Mouse (Mus musculus) kidney, postnatal 0 days (tissue): ENCODE data around the gene Slc9a9. TPM values are rescaled to one million over a fixed set of nuclear protein-coding genes. Genes with fewer than 3 reads are reported as not detected.

Experiments used
- ATAC-seq: fragments of 200-750 bp; cut with Nextera tagmentation; replicated peaks from 2 replicates; pipeline ENCODE4 v1.8.0; 2017; ENCODE audit warnings: low read depth, moderate number of reproducible peaks, moderate TSS enrichment, moderate library complexity; ENCODE audit not compliant: low FRiP score
- DNase-seq: peaks from one replicate; pipeline ENCODE4 v3.0.0-alpha.2; 2016; ENCODE audit warnings: low spot score
- H3K27ac ChIP-seq: fragments of 300-500 bp; sonication (generic); 2 replicates; pipeline ENCODE4 v1.5.1; 2014; ENCODE audit warnings: mild to moderate bottlenecking
- H3K27me3 ChIP-seq: fragments of 300-500 bp; sonication (generic); 2 replicates; pipeline ENCODE4 v1.6.1; 2014; ENCODE audit warnings: low read length, mixed read lengths; ENCODE audit not compliant: insufficient read depth
- H3K36me3 ChIP-seq: fragments of 300-500 bp; sonication (generic); 2 replicates; pipeline ENCODE4 v1.6.1; 2014; ENCODE audit warnings: low read length, mixed read lengths; ENCODE audit not compliant: insufficient read depth
- H3K4me1 ChIP-seq: fragments of 300-500 bp; sonication (generic); replicated peaks from 2 replicates; pipeline ENCODE4 v1.6.1; 2014; ENCODE audit warnings: antibody characterized with exemption, low read length, mixed read lengths; ENCODE audit not compliant: insufficient read depth
- H3K4me2 ChIP-seq: fragments of 300-500 bp; sonication (generic); 2 replicates; pipeline ENCODE4 v1.6.1; 2014; ENCODE audit warnings: mild to moderate bottlenecking, low read length, moderate library complexity, mixed read lengths
- H3K4me3 ChIP-seq: fragments of 300-500 bp; sonication (generic); replicated peaks from 2 replicates; pipeline ENCODE4 v1.5.1; 2014; ENCODE audit warnings: low read depth, low read length
- H3K9ac ChIP-seq: fragments of 300-500 bp; sonication (generic); 2 replicates; pipeline ENCODE4 v1.6.1; 2014; ENCODE audit warnings: low read depth, low read length
- H3K9me3 ChIP-seq: fragments of 300-500 bp; sonication (generic); replicated peaks from 2 replicates; pipeline ENCODE4 v1.6.1; 2016; ENCODE audit warnings: low read length, inconsistent platforms, mixed read lengths
- CTCF ChIP-seq: IDR thresholded peaks from 2 replicates; pipeline ENCODE4 v1.5.1; 2016; ENCODE audit warnings: antibody characterized with exemption, low read depth, mild to moderate bottlenecking, moderate library complexity
- WGBS: fragments of 180-500 bp; shearing (Covaris S2); extraction: QIAGEN DNeasy Blood & Tissue Kit; methylation state at CpG from one replicate; pipeline ENCODE4 v1.1.7; 2014; 5-methylcytosine and 5-hydroxymethylcytosine counted together
- polyA plus RNA-seq: library from polyadenylated mRNA; unstranded; fragments of >200 nt; fragmentation: Nextera tagmentation; extraction: Ambion mirVana; gene quantifications from 2 replicates; pipeline ENCODE4 v1.2.1, GENCODE M21; 2015

The Slc9a9 gene
- polyA plus RNA-seq, 1 experiment from 2014 or later, result 2.6 TPM

DNA sequence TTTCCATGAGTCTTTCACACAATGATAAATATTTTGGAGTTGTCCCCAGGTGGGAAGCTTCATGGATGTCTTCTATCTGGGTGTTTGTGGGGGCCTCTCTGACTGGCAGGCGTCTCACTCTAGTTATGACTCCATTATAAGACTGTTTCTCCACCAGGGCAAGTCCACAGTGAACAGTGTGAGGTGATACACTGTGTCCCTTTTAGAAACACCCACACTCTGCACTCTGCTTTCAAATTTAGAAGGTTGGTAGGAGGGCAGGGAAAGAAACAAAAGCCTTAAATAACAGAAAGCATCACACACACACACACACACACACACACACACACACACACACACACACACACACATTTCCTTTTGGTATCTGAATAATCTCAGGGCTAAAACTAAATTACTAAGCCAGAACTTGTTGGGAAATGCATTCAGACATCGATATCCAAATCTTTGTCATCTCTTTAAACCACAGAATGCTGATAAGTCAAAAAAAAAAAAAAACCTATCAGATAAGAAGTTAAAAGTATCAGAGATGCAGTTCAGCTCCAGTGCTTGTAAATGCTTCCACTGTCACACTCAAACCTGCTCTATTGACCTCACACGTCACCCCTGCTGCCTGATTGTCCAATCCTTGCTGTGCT, 8.4 kb downstream of the Slc9a9 start:
- WGBS, result 70% methylated on average over 3 of the region's 3 CpGs
- Histone ChIP-seq H3K4me2 (no peak overlapping the region), H3K27ac (no peak overlapping the region), H3K9ac (no peak overlapping the region), H3K4me1 (0 out of 2 replicates have a peak, but pooled peaks cover 9% of the 10 kb centered on the region), H3K9me3 (no peaks in the 10 kb centered on the region), H3K4me3 (no peak overlapping the region), H3K36me3 (no peaks in the 10 kb centered on the region), H3K27me3 (no peaks in the 10 kb centered on the region)
- ATAC-seq (no peak), DNase-seq (no peak)
- no peak for TF ChIP-seq CTCF

DNA sequence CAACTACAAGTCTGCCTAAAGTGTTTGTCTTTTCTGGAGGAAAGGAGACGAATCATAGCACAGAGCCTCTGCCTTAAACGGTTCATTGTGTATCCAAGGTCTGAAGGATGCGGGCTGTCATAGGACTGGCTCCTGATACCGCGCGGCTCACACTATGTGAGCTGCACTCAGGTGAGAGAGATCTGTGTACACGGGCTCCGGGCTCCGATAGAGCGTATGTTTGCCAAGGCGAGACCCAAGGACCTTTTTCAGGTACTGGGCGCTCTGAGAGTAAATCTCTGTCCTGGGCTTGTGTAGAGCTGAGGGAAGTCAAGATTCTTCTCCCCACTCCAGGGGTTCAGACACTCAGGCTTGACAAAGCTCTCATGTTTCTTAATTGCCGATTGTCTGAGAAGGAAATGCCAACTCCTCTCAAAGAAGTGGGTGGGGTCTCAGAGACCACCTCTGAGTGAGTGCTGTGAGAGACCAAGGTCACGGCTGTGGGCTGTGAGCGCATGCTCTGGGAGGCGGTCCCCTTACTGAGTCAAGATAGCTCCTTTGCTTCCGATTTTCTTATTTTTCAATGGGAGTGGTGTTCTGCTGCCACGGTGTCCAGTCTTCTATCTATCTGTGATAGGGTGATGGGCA, 10.9 kb downstream of the Slc9a9 start:
- H3K9me3 ChIP-seq, result no peaks in the 10 kb centered on the region
- H3K27me3 ChIP-seq, result no peaks in the 10 kb centered on the region
- no peak overlapping the region for H3K4me2 ChIP-seq
- no peak for TF ChIP-seq CTCF
- WGBS, result 62% methylated on average over 18 of the region's 18 CpGs
- no peak overlapping the region for H3K4me3 ChIP-seq
- H3K27ac ChIP-seq, result no peak overlapping the region
- ATAC-seq, result 0 out of 2 replicates have a peak, but pooled peaks have one; percentile 33
- H3K4me1 ChIP-seq, result 0 out of 2 replicates have a peak, but pooled peaks cover 9% of the 10 kb centered on the region
- DNase-seq, result peak; percentile 20
- H3K9ac ChIP-seq, result no peak overlapping the region
- H3K36me3 ChIP-seq, result no peaks in the 10 kb centered on the region

DNA sequence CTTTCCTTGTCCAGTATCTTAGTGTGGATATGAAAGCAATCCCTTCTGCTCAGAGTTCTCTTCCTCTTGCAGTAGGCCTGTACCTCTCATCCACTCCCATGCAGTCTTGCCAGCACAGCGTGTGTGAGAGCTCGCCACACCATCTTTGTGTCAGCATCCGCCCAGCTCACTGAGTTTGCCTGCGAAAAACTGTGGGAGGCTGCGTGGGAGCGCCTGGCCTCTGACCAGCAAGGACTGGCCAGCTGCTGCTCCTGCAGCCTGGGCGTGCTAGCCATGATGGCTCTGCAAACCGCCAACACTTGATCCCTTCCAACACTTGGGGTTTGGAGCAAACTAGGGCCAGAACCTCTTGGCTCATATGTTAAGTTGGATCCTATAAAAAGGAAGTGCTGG, 11.4 kb downstream of the Slc9a9 start:
- H3K9ac ChIP-seq, result no peak overlapping the region
- no peaks in the 10 kb centered on the region for H3K27me3 ChIP-seq
- H3K27ac ChIP-seq, result no peak overlapping the region
- TF ChIP-seq CTCF, result no peak
- DNase-seq (peak; percentile 65), ATAC-seq (0 out of 2 replicates have a peak, but pooled peaks have one; percentile 52)
- H3K4me1 ChIP-seq, result 0 out of 2 replicates have a peak, but pooled peaks cover 9% of the 10 kb centered on the region
- H3K9me3 ChIP-seq, result no peaks in the 10 kb centered on the region
- no peaks in the 10 kb centered on the region for H3K36me3 ChIP-seq
- H3K4me3 ChIP-seq, result no peak overlapping the region
- H3K4me2 ChIP-seq, result no peak overlapping the region
- WGBS, result 31% methylated on average over 8 of the region's 8 CpGs

DNA sequence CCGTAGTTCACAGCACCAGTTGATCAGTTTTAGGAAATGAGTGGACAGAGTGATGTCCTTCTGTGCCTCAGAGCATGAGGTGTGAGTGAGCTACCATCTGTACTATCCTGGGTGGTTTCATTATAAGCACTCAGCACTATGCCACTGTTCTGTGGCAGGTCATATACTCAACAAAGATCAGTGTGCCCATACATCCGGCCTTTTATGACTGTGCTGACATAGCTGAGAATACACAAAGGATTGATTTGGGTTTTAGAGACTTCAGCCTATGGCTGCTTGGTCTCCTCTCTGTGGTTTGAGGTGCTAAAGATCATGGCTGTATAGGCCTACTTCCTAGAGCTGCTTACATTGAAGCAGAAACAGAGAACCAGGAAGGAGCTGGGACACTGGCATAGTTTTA, 12.6 kb downstream of the Slc9a9 start:
- H3K9ac ChIP-seq, result no peak overlapping the region
- no peaks in the 10 kb centered on the region for H3K36me3 ChIP-seq
- DNase-seq, result no peak
- no peaks in the 10 kb centered on the region for H3K9me3 ChIP-seq
- no peak for ATAC-seq
- H3K4me3 ChIP-seq, result no peak overlapping the region
- H3K27ac ChIP-seq, result no peak overlapping the region
- no peaks in the 10 kb centered on the region for H3K27me3 ChIP-seq
- H3K4me1 ChIP-seq, result 0 out of 2 replicates have a peak, but pooled peaks cover 9% of the 10 kb centered on the region
- H3K4me2 ChIP-seq, result no peak overlapping the region
- TF ChIP-seq CTCF, result no peak
- 81% methylated on average over 2 of the region's 2 CpGs for WGBS

DNA sequence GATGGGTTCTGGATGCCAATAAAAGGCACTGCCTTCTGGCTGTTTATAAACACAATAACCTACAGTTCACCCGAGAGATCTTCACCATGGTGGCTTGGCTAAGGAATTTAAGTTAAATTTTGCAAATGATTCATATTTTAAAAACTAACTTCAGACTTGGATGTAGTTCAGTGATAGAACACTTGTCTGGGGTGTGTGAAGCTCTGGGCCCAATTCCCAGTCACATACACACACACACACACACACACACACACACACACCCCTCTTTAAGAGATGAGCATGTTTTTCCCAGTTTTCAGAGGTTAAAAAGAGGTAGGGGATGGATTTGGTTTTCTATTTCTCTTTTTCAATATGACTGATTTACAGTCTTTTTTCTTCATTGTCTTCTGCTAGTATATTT, 15.9 kb downstream of the Slc9a9 start:
- ATAC-seq (no peak), DNase-seq (no peak)
- Histone ChIP-seq H3K4me3 (no peak overlapping the region), H3K4me2 (no peak overlapping the region), H3K4me1 (0 out of 2 replicates have a peak, but pooled peaks cover 4% of the 10 kb centered on the region), H3K27ac (no peak overlapping the region), H3K27me3 (no peaks in the 10 kb centered on the region), H3K9me3 (no peaks in the 10 kb centered on the region), H3K9ac (no peak overlapping the region), H3K36me3 (no peaks in the 10 kb centered on the region)
- TF ChIP-seq CTCF, result no peak
- 84% methylated on average over 1 of the region's 1 CpGs for WGBS

DNA sequence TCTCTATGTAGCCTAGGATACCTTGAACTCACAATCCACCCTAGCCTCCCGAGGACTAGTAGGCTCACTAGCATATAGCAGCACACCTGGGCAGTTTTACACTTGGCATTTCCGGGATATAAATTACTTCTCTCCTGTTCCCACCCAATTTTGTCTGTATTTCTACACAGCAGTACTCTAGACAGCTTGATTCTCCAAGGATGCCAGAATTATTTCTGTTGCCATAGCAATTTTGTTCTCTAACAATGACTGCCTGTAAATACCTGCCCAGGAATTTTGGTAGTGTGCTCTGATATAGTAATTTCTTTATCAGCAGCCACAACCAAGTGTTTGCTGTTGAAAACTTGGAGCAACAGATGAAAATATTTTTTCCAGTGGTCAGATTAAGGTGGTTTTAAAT, 16.7 kb downstream of the Slc9a9 start:
- H3K36me3 ChIP-seq, result no peaks in the 10 kb centered on the region

More for the DNA sequence above, 16.7 kb downstream of the Slc9a9 start:
- Histone ChIP-seq H3K4me1 (no peaks in the 10 kb centered on the region), H3K4me3 (no peak overlapping the region), H3K27ac (no peak overlapping the region), H3K9ac (no peak overlapping the region), H3K9me3 (no peaks in the 10 kb centered on the region), H3K4me2 (no peak overlapping the region), H3K27me3 (no peaks in the 10 kb centered on the region)
- WGBS, result 71% methylated on average over 2 of the region's 2 CpGs
- DNase-seq, result no peak
- no peak for TF ChIP-seq CTCF
- ATAC-seq, result no peak
